Mouse (Mus musculus) liver, embryonic 14.5 days (tissue): Measurements from ENCODE around the gene Slc16a6.

Experiments
- CTCF ChIP-seq: IDR thresholded peaks from 2 replicates; pipeline ENCODE4 v1.5.1; 2016; ENCODE audit warnings: antibody characterized with exemption, low read depth, control low read depth
- EP300 ChIP-seq: IDR thresholded peaks from 2 replicates; pipeline ENCODE4 v1.6.1; 2016; ENCODE audit warnings: antibody characterized with exemption, low read depth

DNA sequence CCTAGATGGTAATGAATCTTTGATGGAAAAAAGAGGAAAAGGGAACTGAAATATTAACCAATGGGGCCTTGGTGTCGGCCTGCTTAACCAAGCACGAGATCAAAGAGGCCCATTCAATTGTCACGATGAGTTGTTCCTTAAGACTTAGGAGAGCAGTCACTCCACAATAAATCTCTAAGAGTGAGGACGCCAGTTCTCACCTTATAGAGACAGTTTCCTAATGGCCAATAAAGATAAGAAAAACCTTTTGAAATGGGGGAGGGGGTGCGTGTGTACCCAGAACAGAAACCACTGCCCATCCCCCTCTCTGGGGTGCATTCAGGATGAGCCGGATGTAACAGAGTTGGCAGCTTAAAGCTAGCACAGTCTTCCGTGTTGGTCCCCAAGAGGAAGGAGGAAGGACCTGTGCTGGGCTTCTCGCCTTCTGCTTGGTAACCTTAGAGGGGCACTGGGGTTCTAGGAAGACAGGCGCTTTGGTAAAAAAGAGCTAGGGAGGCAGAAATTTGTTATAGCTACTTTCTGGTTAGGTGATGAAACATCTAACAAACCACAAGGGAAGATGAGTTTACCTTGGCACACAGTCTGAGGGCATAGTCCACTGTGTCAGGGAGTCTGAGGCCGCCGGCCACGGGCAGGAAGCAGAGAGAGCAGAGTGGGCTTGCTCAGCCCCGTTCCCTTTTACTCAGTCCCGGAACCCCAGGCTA, 22.5 kb upstream of the Slc16a6 start:
- TF ChIP-seq CTCF (no peak), EP300 (no peak)
